Mouse (Mus musculus): Measurements from ENCODE around the gene Rad51b.

- TF ChIP-seq CTCF (IDR thresholded peaks at IDR 0.05; ENCODE audit: insufficient read depth, low read length) = no peak
- no peak for TF ChIP-seq POLR2A (IDR thresholded peaks at IDR 0.05; ENCODE audit: borderline replicate concordance, extremely low read depth, low read depth, low read length)
Observed at GRCm38 (mm10) chr12:79279513-79280115, 17.5 kb upstream of the Rad51b start.
